Mouse (Mus musculus): ENCODE measurements around the gene Upp2. TPM values are rescaled to one million over a fixed set of nuclear protein-coding genes. Genes with fewer than 3 reads are reported as not detected.

The Upp2 gene
- polyA plus RNA-seq, 1 experiment from 2014 or later = 9.2 TPM

- Histone ChIP-seq H3K9ac (no peak overlapping the region), H3K9me3 (no peaks in the 10 kb centered on the region)
- ATAC-seq (ENCODE audit: low FRiP score, low read depth) = no peak
Observed at GRCm38 (mm10) chr2:58789934-58790333, 222.8 kb downstream of the Upp2 start.

GRCm38 (mm10) chr2:58790361-58790760, 223.3 kb downstream of the Upp2 start:
- WGBS = 92% methylated on average over 4 of the region's 4 CpGs
- no peak overlapping the region for H3K4me3 ChIP-seq
- no peak overlapping the region for H3K27ac ChIP-seq
- no peak overlapping the region for H3K4me2 ChIP-seq (replicated peaks)
- no peaks in the 10 kb centered on the region for H3K27me3 ChIP-seq (replicated peaks)
- H3K36me3 ChIP-seq = no peaks in the 10 kb centered on the region
- no peaks in the 10 kb centered on the region for H3K4me1 ChIP-seq
- no peak overlapping the region for H3K9ac ChIP-seq
- no peaks in the 10 kb centered on the region for H3K9me3 ChIP-seq
- ATAC-seq (ENCODE audit: low FRiP score, low read depth) = no peak

More at GRCm38 (mm10) chr2:58789934-58790333, 222.8 kb downstream of the Upp2 start:
- Histone ChIP-seq H3K27me3 (replicated peaks) (no peaks in the 10 kb centered on the region), H3K36me3 (no peaks in the 10 kb centered on the region), H3K4me1 (no peaks in the 10 kb centered on the region), H3K4me3 (no peak overlapping the region), H3K4me2 (replicated peaks) (no peak overlapping the region), H3K27ac (no peak overlapping the region)
- WGBS = 87% methylated on average over 7 of the region's 7 CpGs

- Histone ChIP-seq H3K4me3 (no peak overlapping the region), H3K4me2 (replicated peaks) (no peak overlapping the region), H3K9me3 (no peaks in the 10 kb centered on the region), H3K27me3 (replicated peaks) (no peaks in the 10 kb centered on the region), H3K36me3 (no peaks in the 10 kb centered on the region), H3K9ac (no peak overlapping the region), H3K4me1 (no peaks in the 10 kb centered on the region), H3K27ac (no peak overlapping the region)
- no peak for ATAC-seq (ENCODE audit: low FRiP score, low read depth)
- WGBS = 85% methylated on average over 15 of the region's 15 CpGs
Observed at GRCm38 (mm10) chr2:58794489-58794888, 227.4 kb downstream of the Upp2 start.

- Histone ChIP-seq H3K27me3 (replicated peaks) (no peaks in the 10 kb centered on the region), H3K4me1 (no peaks in the 10 kb centered on the region), H3K36me3 (no peaks in the 10 kb centered on the region), H3K9me3 (no peaks in the 10 kb centered on the region), H3K9ac (no peak overlapping the region), H3K27ac (no peak overlapping the region), H3K4me2 (replicated peaks) (no peak overlapping the region), H3K4me3 (no peak overlapping the region)
- no peak for ATAC-seq (ENCODE audit: low FRiP score, low read depth)
- 95% methylated on average over 5 of the region's 5 CpGs for WGBS
Observed at GRCm38 (mm10) chr2:58795432-58795831, 228.3 kb downstream of the Upp2 start.

GRCm38 (mm10) chr2:58797506-58797905, 230.4 kb downstream of the Upp2 start:
- Histone ChIP-seq H3K36me3 (no peaks in the 10 kb centered on the region), H3K27me3 (replicated peaks) (no peaks in the 10 kb centered on the region), H3K9ac (no peak overlapping the region), H3K4me2 (replicated peaks) (no peak overlapping the region), H3K9me3 (no peaks in the 10 kb centered on the region), H3K4me3 (no peak overlapping the region), H3K27ac (no peak overlapping the region), H3K4me1 (no peaks in the 10 kb centered on the region)
- ATAC-seq (ENCODE audit: low FRiP score, low read depth) = no peak
- 30% methylated on average over 4 of the region's 4 CpGs for WGBS

GRCm38 (mm10) chr2:58799126-58799525, 232.0 kb downstream of the Upp2 start:
- no peak for ATAC-seq (ENCODE audit: low FRiP score, low read depth)
- WGBS = 93% methylated on average over 9 of the region's 9 CpGs
- H3K4me3 ChIP-seq = no peak overlapping the region
- no peaks in the 10 kb centered on the region for H3K9me3 ChIP-seq
- H3K27me3 ChIP-seq (replicated peaks) = no peaks in the 10 kb centered on the region
- H3K9ac ChIP-seq = no peak overlapping the region
- no peaks in the 10 kb centered on the region for H3K4me1 ChIP-seq
- no peak overlapping the region for H3K4me2 ChIP-seq (replicated peaks)
- H3K27ac ChIP-seq = no peak overlapping the region
- no peaks in the 10 kb centered on the region for H3K36me3 ChIP-seq

- no peaks in the 10 kb centered on the region for H3K27me3 ChIP-seq (replicated peaks)
- H3K4me1 ChIP-seq = no peaks in the 10 kb centered on the region
- WGBS = 92% methylated on average over 5 of the region's 5 CpGs
- no peaks in the 10 kb centered on the region for H3K36me3 ChIP-seq
- no peak overlapping the region for H3K27ac ChIP-seq
- H3K4me3 ChIP-seq = no peak overlapping the region
- no peaks in the 10 kb centered on the region for H3K9me3 ChIP-seq
- H3K4me2 ChIP-seq (replicated peaks) = no peak overlapping the region
- ATAC-seq (ENCODE audit: low FRiP score, low read depth) = no peak
- no peak overlapping the region for H3K9ac ChIP-seq
Observed at GRCm38 (mm10) chr2:58799623-58800022, 232.5 kb downstream of the Upp2 start.

- Histone ChIP-seq H3K9me3 (no peaks in the 10 kb centered on the region), H3K27ac (no peak overlapping the region), H3K4me2 (replicated peaks) (no peak overlapping the region), H3K4me1 (no peaks in the 10 kb centered on the region), H3K4me3 (no peak overlapping the region), H3K36me3 (no peaks in the 10 kb centered on the region), H3K9ac (no peak overlapping the region), H3K27me3 (replicated peaks) (no peaks in the 10 kb centered on the region)
- 42% methylated on average over 2 of the region's 2 CpGs for WGBS
- no peak for ATAC-seq (ENCODE audit: low FRiP score, low read depth)
Observed at GRCm38 (mm10) chr2:58812941-58813340, 245.8 kb downstream of the Upp2 start.

- H3K9me3 ChIP-seq = no peaks in the 10 kb centered on the region
- WGBS = 84% methylated on average over 3 of the region's 3 CpGs
- no peak for ATAC-seq (ENCODE audit: low FRiP score, low read depth)
- no peaks in the 10 kb centered on the region for H3K4me1 ChIP-seq
- H3K27ac ChIP-seq = no peak overlapping the region
- H3K9ac ChIP-seq = no peak overlapping the region
- H3K27me3 ChIP-seq (replicated peaks) = no peaks in the 10 kb centered on the region
- no peak overlapping the region for H3K4me2 ChIP-seq (replicated peaks)
- H3K36me3 ChIP-seq = no peaks in the 10 kb centered on the region
- H3K4me3 ChIP-seq = no peak overlapping the region
Observed at GRCm38 (mm10) chr2:58828910-58829600, 262.0 kb downstream of the Upp2 start.

GRCm38 (mm10) chr2:58829981-58830742, 263.1 kb downstream of the Upp2 start:
- Histone ChIP-seq H3K9ac (no peak overlapping the region), H3K36me3 (no peaks in the 10 kb centered on the region), H3K27me3 (replicated peaks) (no peaks in the 10 kb centered on the region), H3K4me2 (replicated peaks) (no peak overlapping the region), H3K9me3 (no peaks in the 10 kb centered on the region), H3K4me1 (no peaks in the 10 kb centered on the region), H3K4me3 (no peak overlapping the region), H3K27ac (no peak overlapping the region)
- ATAC-seq (ENCODE audit: low FRiP score, low read depth) = peak; percentile 41; the same call in 1 of the 2 replicates
- 74% methylated on average over 7 of the region's 7 CpGs for WGBS

GRCm38 (mm10) chr2:58832253-58832980, 265.3 kb downstream of the Upp2 start:
- Histone ChIP-seq H3K9ac (no peak overlapping the region), H3K36me3 (no peaks in the 10 kb centered on the region), H3K4me2 (replicated peaks) (no peak overlapping the region), H3K4me1 (no peaks in the 10 kb centered on the region), H3K4me3 (no peak overlapping the region), H3K9me3 (no peaks in the 10 kb centered on the region), H3K27ac (no peak overlapping the region), H3K27me3 (replicated peaks) (no peaks in the 10 kb centered on the region)
- 92% methylated on average over 20 of the region's 20 CpGs for WGBS
- ATAC-seq (ENCODE audit: low FRiP score, low read depth) = no peak

GRCm38 (mm10) chr2:58841021-58841420, 273.9 kb downstream of the Upp2 start:
- no peaks in the 10 kb centered on the region for H3K4me1 ChIP-seq
- H3K27ac ChIP-seq = no peak overlapping the region
- no peak overlapping the region for H3K9ac ChIP-seq
- no peak overlapping the region for H3K4me2 ChIP-seq (replicated peaks)
- no peak overlapping the region for H3K4me3 ChIP-seq
- no peaks in the 10 kb centered on the region for H3K36me3 ChIP-seq
- no peaks in the 10 kb centered on the region for H3K9me3 ChIP-seq
- H3K27me3 ChIP-seq (replicated peaks) = no peaks in the 10 kb centered on the region
- no peak for ATAC-seq (ENCODE audit: low FRiP score, low read depth)
- 46% methylated on average over 3 of the region's 3 CpGs for WGBS
